Mouse (Mus musculus): ENCODE results near the gene Arhgap15. TPM values are rescaled to one million over a fixed set of nuclear protein-coding genes. Genes with fewer than 3 reads are reported as not detected.

The Arhgap15 gene
- polyA plus RNA-seq, 1 experiment, result not detected

DNA sequence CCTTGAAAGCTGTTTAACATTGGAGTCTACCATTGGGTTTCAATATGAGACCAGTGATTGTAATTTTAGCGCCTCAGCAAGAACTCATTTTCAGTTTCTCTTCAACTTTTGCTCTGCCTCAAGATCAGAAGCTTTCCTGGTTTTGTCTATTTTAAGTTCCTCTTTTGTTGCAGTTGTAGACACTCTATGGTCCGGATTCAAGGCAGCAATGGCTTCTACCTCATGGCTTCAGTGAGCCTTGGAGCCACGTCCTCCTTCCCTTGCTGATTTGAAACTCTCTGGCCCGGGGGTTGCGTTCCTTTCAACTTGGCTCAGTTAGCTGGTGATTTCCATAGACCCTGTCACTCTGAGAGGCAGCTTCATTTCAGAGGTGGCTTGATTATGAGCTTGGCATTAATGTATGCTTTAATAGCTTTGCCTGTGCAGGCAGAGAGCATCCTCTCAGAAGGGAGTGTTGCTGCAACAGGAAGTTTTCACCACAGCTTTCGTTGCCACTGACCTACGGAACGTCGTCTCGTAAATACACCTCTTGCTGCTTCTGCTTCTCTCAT is 10.0 kb upstream of the Arhgap15 start:
- H3K4me3 ChIP-seq (ENCODE audit: insufficient read depth, low read length), result no peak overlapping the region
- H3K4me1 ChIP-seq (ENCODE audit: control insufficient read depth, insufficient read depth, low read length), result no peaks in the 10 kb centered on the region
- no peak overlapping the region for H3K27ac ChIP-seq (ENCODE audit: insufficient read depth, low read length)
- TF ChIP-seq POLR2A (IDR thresholded peaks at IDR 0.05; ENCODE audit: low read depth, low read length) (no peak), CTCF (IDR thresholded peaks at IDR 0.05; ENCODE audit: borderline replicate concordance, insufficient read depth, low read length) (no peak)

DNA sequence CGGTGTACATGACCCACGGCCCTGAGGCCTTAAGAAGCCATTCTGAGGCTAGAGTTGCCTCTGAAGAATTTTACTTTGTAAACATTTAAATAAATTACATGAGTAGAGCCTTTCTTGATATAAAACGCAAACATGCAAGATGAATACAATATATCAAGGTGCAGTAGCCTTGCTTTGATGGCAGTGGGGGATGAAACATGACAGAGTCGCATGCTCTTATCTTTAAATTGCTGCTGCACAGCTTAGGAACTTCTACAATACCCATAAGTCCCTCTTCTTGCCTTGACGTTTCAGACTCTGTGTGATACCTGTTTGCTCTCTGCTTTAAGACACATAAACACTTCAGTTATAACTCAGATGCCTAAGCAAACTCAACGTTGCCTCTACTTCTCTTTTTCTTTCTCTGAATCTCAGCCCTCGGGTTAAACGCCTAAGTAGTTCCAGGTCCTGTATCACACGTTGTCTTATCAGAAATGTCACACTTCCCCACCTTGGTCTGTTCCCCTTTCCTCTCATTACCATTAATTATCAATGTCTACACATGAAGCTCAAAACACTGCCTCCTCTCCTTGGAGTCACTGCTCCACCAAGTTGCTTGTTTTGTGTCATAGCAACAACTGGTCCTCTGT is 9.3 kb upstream of the Arhgap15 start:
- Histone ChIP-seq H3K4me1 (ENCODE audit: control insufficient read depth, insufficient read depth, low read length) (no peaks in the 10 kb centered on the region), H3K4me3 (ENCODE audit: insufficient read depth, low read length) (no peak overlapping the region), H3K27ac (ENCODE audit: insufficient read depth, low read length) (no peak overlapping the region)
- TF ChIP-seq CTCF (IDR thresholded peaks at IDR 0.05; ENCODE audit: borderline replicate concordance, insufficient read depth, low read length), result no peak

DNA sequence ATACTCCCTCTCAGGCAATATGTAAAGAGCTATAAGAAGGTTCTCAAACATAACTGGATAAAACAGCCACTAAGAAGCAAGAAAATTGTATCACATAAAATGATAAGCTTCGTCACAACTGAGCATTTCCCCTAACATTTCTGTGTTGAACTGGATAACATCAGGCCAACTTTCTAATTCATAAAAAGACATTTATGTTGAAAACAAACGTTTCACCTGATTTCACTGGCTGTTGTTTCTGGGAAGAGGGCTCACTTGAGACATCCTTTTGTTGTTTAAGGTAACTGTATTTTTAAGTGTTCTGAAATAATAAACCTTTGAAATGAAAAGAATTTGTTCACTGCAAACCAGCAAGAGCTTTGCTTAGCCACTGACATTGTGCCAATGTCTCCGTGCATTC is 697 bp downstream of the Arhgap15 start:
- TF ChIP-seq CTCF (IDR thresholded peaks at IDR 0.05; ENCODE audit: borderline replicate concordance, insufficient read depth, low read length) (no peak), POLR2A (IDR thresholded peaks at IDR 0.05; ENCODE audit: low read depth, low read length) (no peak)

DNA sequence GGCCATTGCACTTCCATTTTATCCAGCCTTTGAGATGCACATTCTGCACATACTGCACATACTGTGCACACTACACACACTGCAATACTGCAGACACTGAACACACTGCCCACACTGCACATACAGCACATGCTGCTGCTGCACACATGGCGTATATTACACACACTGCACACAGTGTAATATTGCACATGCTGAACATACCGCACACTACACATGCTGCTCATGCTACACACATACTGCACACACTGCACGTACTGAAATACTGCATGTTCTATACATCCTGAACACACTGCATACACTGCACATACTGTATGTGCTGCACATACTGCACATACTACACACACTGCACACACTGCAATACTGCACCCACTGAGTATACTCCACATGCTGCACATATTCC is 7.3 kb downstream of the Arhgap15 start:
- no peaks in the 10 kb centered on the region for H3K4me1 ChIP-seq (ENCODE audit: control insufficient read depth, insufficient read depth, low read length)
- TF ChIP-seq CTCF (IDR thresholded peaks at IDR 0.05; ENCODE audit: borderline replicate concordance, insufficient read depth, low read length) (no peak), POLR2A (IDR thresholded peaks at IDR 0.05; ENCODE audit: low read depth, low read length) (no peak)
- no peak overlapping the region for H3K4me3 ChIP-seq (ENCODE audit: insufficient read depth, low read length)
- no peak overlapping the region for H3K27ac ChIP-seq (ENCODE audit: insufficient read depth, low read length)

More for the DNA sequence above, 697 bp downstream of the Arhgap15 start:
- no peaks in the 10 kb centered on the region for H3K4me1 ChIP-seq (ENCODE audit: control insufficient read depth, insufficient read depth, low read length)
- H3K27ac ChIP-seq (ENCODE audit: insufficient read depth, low read length), result no peak overlapping the region
- no peak overlapping the region for H3K4me3 ChIP-seq (ENCODE audit: insufficient read depth, low read length)

DNA sequence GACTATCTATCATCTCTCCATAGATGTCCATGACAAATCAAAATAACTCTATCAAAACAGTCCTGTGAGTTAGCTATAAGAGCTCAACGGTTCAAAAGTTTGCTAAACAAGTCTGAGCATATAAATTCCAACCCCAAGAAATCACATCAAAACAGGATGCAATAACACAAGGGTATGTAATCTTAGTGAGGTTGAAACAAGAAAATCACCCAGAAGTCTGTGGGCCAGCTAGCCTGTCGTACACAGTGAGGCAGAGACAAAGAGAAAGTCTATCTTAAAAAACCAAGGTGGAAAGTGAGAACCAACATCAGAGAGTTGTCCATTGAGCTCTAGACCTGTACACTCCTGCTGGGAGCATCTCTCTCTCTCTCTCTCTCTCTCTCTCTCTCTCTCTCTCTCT is 8.0 kb downstream of the Arhgap15 start:
- Histone ChIP-seq H3K27ac (ENCODE audit: insufficient read depth, low read length) (no peak overlapping the region), H3K4me1 (ENCODE audit: control insufficient read depth, insufficient read depth, low read length) (no peaks in the 10 kb centered on the region), H3K4me3 (ENCODE audit: insufficient read depth, low read length) (no peak overlapping the region)
- no peak for TF ChIP-seq CTCF (IDR thresholded peaks at IDR 0.05; ENCODE audit: borderline replicate concordance, insufficient read depth, low read length)
- no peak for TF ChIP-seq POLR2A (IDR thresholded peaks at IDR 0.05; ENCODE audit: low read depth, low read length)

DNA sequence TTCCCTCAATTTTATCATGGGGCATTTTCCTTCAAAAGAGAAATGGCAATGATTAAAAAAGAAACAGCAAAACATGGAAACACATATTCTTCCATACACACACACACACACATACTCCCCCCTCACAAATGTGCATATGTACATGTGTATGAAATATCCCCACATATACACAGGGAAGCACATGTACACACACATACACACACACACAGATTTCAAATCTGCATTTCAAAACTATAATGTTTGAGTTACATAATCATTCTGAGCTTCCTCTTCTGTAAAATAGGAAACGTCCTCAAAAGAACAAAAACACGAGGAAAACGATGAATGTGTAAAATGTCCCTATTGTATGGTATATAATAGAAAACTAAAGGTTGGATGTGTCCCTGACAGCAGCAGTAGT is 13.1 kb downstream of the Arhgap15 start:
- H3K27ac ChIP-seq (ENCODE audit: insufficient read depth, low read length), result no peak overlapping the region
- no peak overlapping the region for H3K4me3 ChIP-seq (ENCODE audit: insufficient read depth, low read length)
- TF ChIP-seq POLR2A (IDR thresholded peaks at IDR 0.05; ENCODE audit: low read depth, low read length), result no peak
- no peak for TF ChIP-seq CTCF (IDR thresholded peaks at IDR 0.05; ENCODE audit: borderline replicate concordance, insufficient read depth, low read length)
- H3K4me1 ChIP-seq (ENCODE audit: control insufficient read depth, insufficient read depth, low read length), result no peaks in the 10 kb centered on the region

DNA sequence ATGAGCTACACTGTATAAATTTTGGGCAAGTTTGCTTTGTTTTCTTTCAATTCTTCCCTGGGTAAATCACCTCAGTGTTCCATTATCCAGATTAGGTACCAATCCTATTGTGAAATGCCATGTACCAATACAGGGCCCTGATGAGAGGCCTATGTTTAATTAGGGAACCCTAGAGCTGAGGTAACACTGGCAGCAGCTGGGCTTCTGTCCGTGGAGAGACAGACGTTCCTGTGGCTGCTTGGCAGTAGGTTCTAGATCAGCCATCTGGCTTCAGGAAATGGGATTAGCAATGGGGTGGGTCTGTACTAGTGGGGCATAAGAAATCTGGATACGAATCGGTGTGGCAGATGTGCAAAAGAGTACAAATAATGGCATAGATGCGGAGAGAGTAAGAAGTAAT is 14.7 kb downstream of the Arhgap15 start:
- H3K4me1 ChIP-seq (ENCODE audit: control insufficient read depth, insufficient read depth, low read length), result no peaks in the 10 kb centered on the region
- H3K4me3 ChIP-seq (ENCODE audit: insufficient read depth, low read length), result no peak overlapping the region
- TF ChIP-seq CTCF (IDR thresholded peaks at IDR 0.05; ENCODE audit: borderline replicate concordance, insufficient read depth, low read length) (no peak), POLR2A (IDR thresholded peaks at IDR 0.05; ENCODE audit: low read depth, low read length) (no peak)
- no peak overlapping the region for H3K27ac ChIP-seq (ENCODE audit: insufficient read depth, low read length)

DNA sequence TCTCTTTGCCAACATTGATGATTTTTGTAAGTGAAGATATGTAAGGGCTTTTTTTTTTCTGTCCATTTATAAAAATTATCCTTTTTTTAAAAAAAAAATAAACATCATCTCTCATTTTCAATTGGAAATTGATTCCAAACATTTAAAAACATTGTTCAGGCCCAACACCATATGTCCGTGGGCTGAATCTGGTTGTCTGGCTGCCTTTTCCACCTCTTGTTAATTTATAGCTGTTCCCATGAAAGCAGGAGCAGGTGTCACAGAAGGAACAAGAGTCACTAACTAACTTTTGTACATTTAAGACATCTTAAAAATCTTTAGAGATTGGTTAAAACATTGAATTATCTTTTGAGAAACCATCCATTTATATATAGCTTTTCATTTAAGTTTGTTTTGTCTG is 15.8 kb downstream of the Arhgap15 start:
- Histone ChIP-seq H3K4me3 (ENCODE audit: insufficient read depth, low read length) (no peak overlapping the region), H3K4me1 (ENCODE audit: control insufficient read depth, insufficient read depth, low read length) (no peaks in the 10 kb centered on the region), H3K27ac (ENCODE audit: insufficient read depth, low read length) (no peak overlapping the region)
- TF ChIP-seq POLR2A (IDR thresholded peaks at IDR 0.05; ENCODE audit: low read depth, low read length) (no peak), CTCF (IDR thresholded peaks at IDR 0.05; ENCODE audit: borderline replicate concordance, insufficient read depth, low read length) (no peak)

DNA sequence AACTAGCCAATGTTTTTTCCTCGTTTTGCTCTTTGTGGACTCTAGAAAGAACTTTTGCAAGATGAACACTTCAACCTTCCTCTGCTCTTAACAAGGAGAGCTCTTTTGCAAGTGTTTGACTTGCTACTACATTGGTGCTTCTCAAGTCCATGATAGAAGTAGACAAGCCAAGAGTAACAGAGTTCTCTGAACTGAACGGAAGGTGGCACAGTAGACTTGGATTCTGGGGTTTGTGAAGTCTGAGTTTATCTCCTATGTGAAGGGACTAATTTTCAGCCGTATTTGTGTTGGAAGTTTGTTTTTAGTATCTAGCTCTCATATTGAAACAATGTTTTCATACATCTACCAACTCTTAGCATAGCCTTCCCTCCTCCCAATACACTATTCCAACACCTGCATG is 17.6 kb downstream of the Arhgap15 start:
- TF ChIP-seq CTCF (IDR thresholded peaks at IDR 0.05; ENCODE audit: borderline replicate concordance, insufficient read depth, low read length) (no peak), POLR2A (IDR thresholded peaks at IDR 0.05; ENCODE audit: low read depth, low read length) (no peak)
- no peak overlapping the region for H3K4me3 ChIP-seq (ENCODE audit: insufficient read depth, low read length)
- H3K4me1 ChIP-seq (ENCODE audit: control insufficient read depth, insufficient read depth, low read length), result no peaks in the 10 kb centered on the region

DNA sequence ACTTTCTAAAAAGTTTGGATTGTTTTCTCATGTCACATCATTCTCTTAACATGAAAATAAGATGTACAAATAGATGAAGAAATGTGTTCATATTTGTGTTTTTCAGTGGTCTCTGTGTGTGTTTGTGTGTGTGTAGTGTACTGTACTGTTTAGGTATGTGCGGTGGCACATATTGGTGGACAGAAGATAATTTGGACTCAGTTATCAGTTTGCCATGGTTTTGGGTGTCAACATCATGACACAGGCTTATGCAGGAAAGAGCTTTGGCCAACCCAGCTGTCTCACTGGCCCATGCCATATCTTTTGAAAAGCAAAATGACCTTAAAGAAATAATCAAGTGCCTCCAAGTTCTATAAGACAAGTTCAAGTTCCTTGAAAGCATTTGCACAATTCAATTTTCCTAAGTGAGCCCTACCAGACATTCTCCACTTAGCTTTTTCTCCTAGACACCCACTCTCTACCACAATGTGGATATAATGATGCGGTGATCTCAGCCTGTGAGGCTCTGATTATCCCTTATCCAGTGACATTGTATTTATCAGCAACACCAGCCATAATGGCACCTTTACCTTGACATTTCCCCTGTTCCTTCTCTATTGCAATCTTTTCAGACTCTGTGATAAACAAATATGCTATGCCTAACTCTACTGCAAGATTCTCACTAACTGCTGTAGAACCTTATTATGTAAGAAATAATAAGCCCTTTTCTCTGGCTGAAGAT is 21.4 kb downstream of the Arhgap15 start:
- Histone ChIP-seq H3K27ac (ENCODE audit: insufficient read depth, low read length) (no peak overlapping the region), H3K4me3 (ENCODE audit: insufficient read depth, low read length) (no peak overlapping the region), H3K4me1 (ENCODE audit: control insufficient read depth, insufficient read depth, low read length) (no peaks in the 10 kb centered on the region)
- no peak for TF ChIP-seq POLR2A (IDR thresholded peaks at IDR 0.05; ENCODE audit: low read depth, low read length)
- no peak for TF ChIP-seq CTCF (IDR thresholded peaks at IDR 0.05; ENCODE audit: borderline replicate concordance, insufficient read depth, low read length)

More for the DNA sequence above, 17.6 kb downstream of the Arhgap15 start:
- H3K27ac ChIP-seq (ENCODE audit: insufficient read depth, low read length), result no peak overlapping the region

Measured in embryonic fibroblast, embryonic 13.5 days (primary cell).